Mouse (Mus musculus) testis, adult 2 months (tissue): ENCODE results near the gene Galnt18.

ENCODE experiments used
- CTCF ChIP-seq: fragments of 200-500 bp; IDR thresholded peaks from 2 replicates; pipeline ENCODE4 v1.5.1; 2012; ENCODE audit warnings: low read depth, mild to moderate bottlenecking, inconsistent platforms, low read length, moderate library complexity; ENCODE audit not compliant: control insufficient read depth, insufficient read depth, insufficient replicate concordance
- POLR2A ChIP-seq: fragments of 200-500 bp; IDR thresholded peaks from 2 replicates; pipeline ENCODE4 v1.6.1; 2012; ENCODE audit warnings: low read depth, mild to moderate bottlenecking, inconsistent platforms, low read length, moderate library complexity; ENCODE audit not compliant: control insufficient read depth

DNA sequence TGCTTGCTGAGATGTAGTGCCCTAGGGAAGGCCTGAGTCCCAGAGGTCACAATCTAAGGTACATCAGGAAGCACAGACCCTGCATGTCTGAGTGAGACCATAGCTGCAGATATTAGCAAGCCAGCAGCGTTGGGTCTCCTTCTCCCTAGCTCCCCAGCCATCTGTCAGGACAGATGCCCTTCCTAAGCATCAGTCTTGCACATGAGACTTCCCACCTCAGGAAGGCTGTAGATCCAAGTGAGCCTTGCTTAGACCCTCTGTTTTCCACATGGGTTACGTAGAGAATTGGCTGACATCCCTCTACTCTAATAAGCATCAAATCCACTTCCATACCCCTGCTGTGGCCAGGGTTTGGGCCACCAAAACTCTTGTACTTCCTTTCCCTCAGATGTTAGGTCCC lies 76.8 kb downstream of the Galnt18 start:
- TF ChIP-seq POLR2A (no peak), CTCF (no peak)
